Mouse (Mus musculus): ENCODE data around the gene Rel. TPM values are rescaled to one million over a fixed set of nuclear protein-coding genes. Genes with fewer than 3 reads are reported as not detected.
A peak's percentile ranks its signal among the peaks of the same experiment; 100 is the strongest.
"Not testable (repeated sequence)": the region's sequence is repeated elsewhere in the genome, so short reads cannot be mapped to it uniquely, and the experiment has no call there.

Gene Rel
- polyA plus RNA-seq (2014; fragmentation: Nextera tagmentation; extraction: Ambion mirVana), result 1.9 and 2.5 TPM in 2 replicates

- H3K4me3 ChIP-seq (ENCODE audit: low read depth, low read length), result peak within 1 kb of the TSS; percentile 59
- no peaks in the 10 kb centered on the region for H3K27me3 ChIP-seq (ENCODE audit: control insufficient read depth, insufficient read depth, low read length)
- peak; percentile 90 for ATAC-seq (replicated peaks; ENCODE audit: insufficient number of reproducible peaks, low FRiP score, low TSS enrichment)
- peak within 1 kb of the TSS; percentile 71 for H3K4me2 ChIP-seq
- no peaks in the 10 kb centered on the region for H3K4me1 ChIP-seq (ENCODE audit: control insufficient read depth, insufficient read depth, low read length)
- peak within 1 kb of the TSS; percentile 92 for H3K27ac ChIP-seq (ENCODE audit: low read depth, low read length)
- no peaks in the 10 kb centered on the region for H3K36me3 ChIP-seq (ENCODE audit: control insufficient read depth, insufficient read depth, low read length)
- WGBS (ENCODE audit: insufficient replicate concordance), result under 1% methylated on average over 80 of the region's 88 CpGs
- 0 out of 2 replicates have a peak, but pooled peaks cover 3% of the 10 kb centered on the region for H3K9me3 ChIP-seq (replicated peaks; ENCODE audit: control insufficient read depth, low read length)
- H3K9ac ChIP-seq (ENCODE audit: low read depth, low read length), result peak within 1 kb of the TSS; percentile 77
These were observed at the start of gene Rel for GRCm38 (mm10) chr11:23770760-23771506. Rel (minus strand) TSS chr11:23770970.

- Histone ChIP-seq H3K36me3 (ENCODE audit: control insufficient read depth, insufficient read depth, low read length) (no peaks in the 10 kb centered on the region), H3K4me1 (ENCODE audit: control insufficient read depth, insufficient read depth, low read length) (no peaks in the 10 kb centered on the region), H3K4me2 (no peak overlapping the region), H3K27ac (ENCODE audit: low read depth, low read length) (no peak overlapping the region), H3K27me3 (ENCODE audit: control insufficient read depth, insufficient read depth, low read length) (no peaks in the 10 kb centered on the region), H3K4me3 (ENCODE audit: low read depth, low read length) (no peak overlapping the region), H3K9me3 (replicated peaks; ENCODE audit: control insufficient read depth, low read length) (no peaks in the 10 kb centered on the region), H3K9ac (ENCODE audit: low read depth, low read length) (no peak overlapping the region)
- no peak for ATAC-seq (replicated peaks; ENCODE audit: insufficient number of reproducible peaks, low FRiP score, low TSS enrichment)
- 54% methylated on average over 1 of the region's 1 CpGs for WGBS (ENCODE audit: insufficient replicate concordance)
These were observed 48.0 kb upstream of the Rel start for GRCm38 (mm10) chr11:23818745-23819144.

GRCm38 (mm10) chr11:23810741-23811140 is 40.0 kb upstream of the Rel start:
- Histone ChIP-seq H3K9me3 (replicated peaks; ENCODE audit: control insufficient read depth, low read length) (no peaks in the 10 kb centered on the region), H3K27me3 (ENCODE audit: control insufficient read depth, insufficient read depth, low read length) (no peaks in the 10 kb centered on the region), H3K4me3 (ENCODE audit: low read depth, low read length) (no peak overlapping the region), H3K4me2 (no peak overlapping the region), H3K27ac (ENCODE audit: low read depth, low read length) (no peak overlapping the region), H3K9ac (ENCODE audit: low read depth, low read length) (no peak overlapping the region), H3K36me3 (ENCODE audit: control insufficient read depth, insufficient read depth, low read length) (no peaks in the 10 kb centered on the region), H3K4me1 (ENCODE audit: control insufficient read depth, insufficient read depth, low read length) (no peaks in the 10 kb centered on the region)
- 43% methylated on average over 2 of the region's 2 CpGs for WGBS (ENCODE audit: insufficient replicate concordance)
- no peak for ATAC-seq (replicated peaks; ENCODE audit: insufficient number of reproducible peaks, low FRiP score, low TSS enrichment)

GRCm38 (mm10) chr11:23805716-23806115 is 34.9 kb upstream of the Rel start:
- WGBS (ENCODE audit: insufficient replicate concordance), result 34% methylated on average over 3 of the region's 3 CpGs
- H3K36me3 ChIP-seq (ENCODE audit: control insufficient read depth, insufficient read depth, low read length), result no peaks in the 10 kb centered on the region
- no peaks in the 10 kb centered on the region for H3K27me3 ChIP-seq (ENCODE audit: control insufficient read depth, insufficient read depth, low read length)
- H3K4me3 ChIP-seq (ENCODE audit: low read depth, low read length), result no peak overlapping the region
- no peaks in the 10 kb centered on the region for H3K9me3 ChIP-seq (replicated peaks; ENCODE audit: control insufficient read depth, low read length)
- no peaks in the 10 kb centered on the region for H3K4me1 ChIP-seq (ENCODE audit: control insufficient read depth, insufficient read depth, low read length)
- H3K9ac ChIP-seq (ENCODE audit: low read depth, low read length), result no peak overlapping the region
- H3K27ac ChIP-seq (ENCODE audit: low read depth, low read length), result no peak overlapping the region
- H3K4me2 ChIP-seq, result no peak overlapping the region
- no peak for ATAC-seq (replicated peaks; ENCODE audit: insufficient number of reproducible peaks, low FRiP score, low TSS enrichment)

- Histone ChIP-seq H3K4me1 (ENCODE audit: control insufficient read depth, insufficient read depth, low read length) (no peaks in the 10 kb centered on the region), H3K27me3 (ENCODE audit: control insufficient read depth, insufficient read depth, low read length) (no peaks in the 10 kb centered on the region), H3K36me3 (ENCODE audit: control insufficient read depth, insufficient read depth, low read length) (no peaks in the 10 kb centered on the region), H3K4me2 (no peak overlapping the region), H3K27ac (ENCODE audit: low read depth, low read length) (no peak overlapping the region), H3K9ac (ENCODE audit: low read depth, low read length) (no peak overlapping the region), H3K4me3 (ENCODE audit: low read depth, low read length) (no peak overlapping the region), H3K9me3 (replicated peaks; ENCODE audit: control insufficient read depth, low read length) (no peaks in the 10 kb centered on the region)
- no peak for ATAC-seq (replicated peaks; ENCODE audit: insufficient number of reproducible peaks, low FRiP score, low TSS enrichment)
- WGBS (ENCODE audit: insufficient replicate concordance), result 81% methylated on average over 7 of the region's 7 CpGs
These were observed 32.4 kb upstream of the Rel start for GRCm38 (mm10) chr11:23803136-23803535.

- H3K36me3 ChIP-seq (ENCODE audit: control insufficient read depth, insufficient read depth, low read length), result no peaks in the 10 kb centered on the region
- H3K27me3 ChIP-seq (ENCODE audit: control insufficient read depth, insufficient read depth, low read length), result no peaks in the 10 kb centered on the region
- no peak for ATAC-seq (replicated peaks; ENCODE audit: insufficient number of reproducible peaks, low FRiP score, low TSS enrichment)
- H3K27ac ChIP-seq (ENCODE audit: low read depth, low read length), result no peak overlapping the region
- no peaks in the 10 kb centered on the region for H3K4me1 ChIP-seq (ENCODE audit: control insufficient read depth, insufficient read depth, low read length)
- no peak overlapping the region for H3K4me2 ChIP-seq
- no peaks in the 10 kb centered on the region for H3K9me3 ChIP-seq (replicated peaks; ENCODE audit: control insufficient read depth, low read length)
- no peak overlapping the region for H3K4me3 ChIP-seq (ENCODE audit: low read depth, low read length)
- 89% methylated on average over 1 of the region's 1 CpGs for WGBS (ENCODE audit: insufficient replicate concordance)
- H3K9ac ChIP-seq (ENCODE audit: low read depth, low read length), result no peak overlapping the region
These were observed 31.5 kb upstream of the Rel start for GRCm38 (mm10) chr11:23802256-23802655.

- Histone ChIP-seq H3K27ac (ENCODE audit: low read depth, low read length) (no peak overlapping the region), H3K4me1 (ENCODE audit: control insufficient read depth, insufficient read depth, low read length) (no peaks in the 10 kb centered on the region), H3K9me3 (replicated peaks; ENCODE audit: control insufficient read depth, low read length) (no peaks in the 10 kb centered on the region), H3K9ac (ENCODE audit: low read depth, low read length) (no peak overlapping the region), H3K27me3 (ENCODE audit: control insufficient read depth, insufficient read depth, low read length) (no peaks in the 10 kb centered on the region), H3K4me3 (ENCODE audit: low read depth, low read length) (no peak overlapping the region), H3K36me3 (ENCODE audit: control insufficient read depth, insufficient read depth, low read length) (no peaks in the 10 kb centered on the region), H3K4me2 (no peak overlapping the region)
- no peak for ATAC-seq (replicated peaks; ENCODE audit: insufficient number of reproducible peaks, low FRiP score, low TSS enrichment)
- WGBS (ENCODE audit: insufficient replicate concordance), result 69% methylated on average over 7 of the region's 7 CpGs
These were observed 31.1 kb upstream of the Rel start for GRCm38 (mm10) chr11:23801851-23802250.

- not testable (repeated sequence) for H3K36me3 ChIP-seq (ENCODE audit: control insufficient read depth, insufficient read depth, low read length); ATAC-seq (replicated peaks; ENCODE audit: insufficient number of reproducible peaks, low FRiP score, low TSS enrichment)
These were observed 12.9 kb upstream of the Rel start for GRCm38 (mm10) chr11:23783677-23784076.

GRCm38 (mm10) chr11:23783085-23783484 is 12.3 kb upstream of the Rel start:
- H3K36me3 ChIP-seq (ENCODE audit: control insufficient read depth, insufficient read depth, low read length), result no peaks in the 10 kb centered on the region
- no peak for ATAC-seq (replicated peaks; ENCODE audit: insufficient number of reproducible peaks, low FRiP score, low TSS enrichment)
- H3K4me2 ChIP-seq, result no peak overlapping the region
- H3K4me1 ChIP-seq (ENCODE audit: control insufficient read depth, insufficient read depth, low read length), result no peaks in the 10 kb centered on the region
- 83% methylated on average over 5 of the region's 5 CpGs for WGBS (ENCODE audit: insufficient replicate concordance)
- H3K4me3 ChIP-seq (ENCODE audit: low read depth, low read length), result no peak overlapping the region
- no peak overlapping the region for H3K9ac ChIP-seq (ENCODE audit: low read depth, low read length)
- H3K9me3 ChIP-seq (replicated peaks; ENCODE audit: control insufficient read depth, low read length), result no peaks in the 10 kb centered on the region
- no peak overlapping the region for H3K27ac ChIP-seq (ENCODE audit: low read depth, low read length)
- no peaks in the 10 kb centered on the region for H3K27me3 ChIP-seq (ENCODE audit: control insufficient read depth, insufficient read depth, low read length)

More at GRCm38 (mm10) chr11:23783677-23784076, 12.9 kb upstream of the Rel start:
- WGBS (ENCODE audit: insufficient replicate concordance), result 74% methylated on average over 5 of the region's 5 CpGs
- H3K9me3 ChIP-seq (replicated peaks; ENCODE audit: control insufficient read depth, low read length); H3K4me3 ChIP-seq (ENCODE audit: low read depth, low read length); H3K27ac ChIP-seq (ENCODE audit: low read depth, low read length); H3K9ac ChIP-seq (ENCODE audit: low read depth, low read length); H3K4me1 ChIP-seq (ENCODE audit: control insufficient read depth, insufficient read depth, low read length); H3K4me2 ChIP-seq; H3K27me3 ChIP-seq (ENCODE audit: control insufficient read depth, insufficient read depth, low read length): not testable (repeated sequence)

Measured in heart, embryonic 11.5 days (tissue).